Mouse (Mus musculus) small intestine, adult 2 months (tissue): ENCODE results near the gene Adgrd1. TPM values are rescaled to one million over a fixed set of nuclear protein-coding genes. Genes with fewer than 3 reads are reported as not detected.
A peak's percentile ranks its signal among the peaks of the same experiment; 100 is the strongest.

Experiments
- H3K27ac ChIP-seq: fragments of 200-500 bp; 2 replicates; pipeline ENCODE4 v1.5.1; 2012; ENCODE audit warnings: low read depth, low read length, control low read depth, inconsistent platforms; ENCODE audit not compliant: insufficient read depth
- H3K27me3 ChIP-seq: fragments of 200-500 bp; 2 replicates; pipeline ENCODE4 v1.6.1; 2012; ENCODE audit warnings: mild to moderate bottlenecking, moderate library complexity, low read length, inconsistent platforms; ENCODE audit not compliant: control insufficient read depth, insufficient read depth
- H3K36me3 ChIP-seq: fragments of 200-500 bp; 2 replicates; pipeline ENCODE4 v1.6.1; 2012; ENCODE audit warnings: mild to moderate bottlenecking, low read length, control low read depth, inconsistent platforms; ENCODE audit not compliant: control insufficient read depth, insufficient read depth
- H3K4me1 ChIP-seq: fragments of 200-500 bp; 2 replicates; pipeline ENCODE4 v1.6.1; 2012; ENCODE audit warnings: low read length, inconsistent platforms, mixed read lengths; ENCODE audit not compliant: control insufficient read depth, insufficient read depth, insufficient read length
- H3K4me3 ChIP-seq: fragments of 200-500 bp; 2 replicates; pipeline ENCODE4 v1.5.1; 2012; ENCODE audit warnings: low read depth, mild to moderate bottlenecking, control low read depth, inconsistent platforms, low read length, moderate library complexity
- CTCF ChIP-seq: fragments of 200-500 bp; IDR thresholded peaks from 2 replicates; pipeline ENCODE4 v1.5.1; 2012; ENCODE audit warnings: low read depth, mild to moderate bottlenecking, control low read depth, inconsistent platforms, low read length, moderate library complexity, mixed read lengths; ENCODE audit not compliant: insufficient replicate concordance, insufficient read length; ENCODE audit errors: extremely low read depth
- POLR2A ChIP-seq: fragments of 200-500 bp; IDR thresholded peaks from 2 replicates; pipeline ENCODE4 v1.6.1; 2012; ENCODE audit warnings: low read depth, mild to moderate bottlenecking, control low read depth, inconsistent platforms, low read length, moderate library complexity
- WGBS: fragments of 180-500 bp; shearing (Covaris S2); methylation state at CpG from one replicate; pipeline ENCODE4 v1.1.7; 2018; 5-methylcytosine and 5-hydroxymethylcytosine counted together
- polyA plus RNA-seq: library from polyadenylated mRNA; depleted of rRNA; stranded (reverse); fragments of >200 nt; gene quantifications from 2 replicates; pipeline ENCODE4 v1.2.3, GENCODE M21; 2012

The Adgrd1 gene
- polyA plus RNA-seq, 1 experiment = 9.0 TPM

GRCm38 (mm10) chr5:129182554-129182953 is 86.0 kb downstream of the Adgrd1 start:
- Histone ChIP-seq H3K36me3 (no peaks in the 10 kb centered on the region), H3K27me3 (no peaks in the 10 kb centered on the region), H3K27ac (no peak overlapping the region), H3K4me3 (no peak overlapping the region), H3K4me1 (no peaks in the 10 kb centered on the region; the same call in 1 of the 2 replicates)
- WGBS = 41% methylated on average over 8 of the region's 8 CpGs
- TF ChIP-seq POLR2A = no peak
- TF ChIP-seq CTCF = no peak

- Histone ChIP-seq H3K27ac (no peak overlapping the region), H3K36me3 (no peaks in the 10 kb centered on the region), H3K4me3 (no peak overlapping the region), H3K4me1 (peaks cover 13% of the 10 kb centered on the region), H3K27me3 (no peaks in the 10 kb centered on the region)
- TF ChIP-seq CTCF (peak; percentile 60; the same call in 1 of the 2 replicates), POLR2A (no peak)
- 12% methylated on average over 2 of the region's 2 CpGs for WGBS
Measured at GRCm38 (mm10) chr5:129186260-129186659, 89.7 kb downstream of the Adgrd1 start.

- no peaks in the 10 kb centered on the region for H3K36me3 ChIP-seq
- WGBS = 79% methylated on average over 7 of the region's 7 CpGs
- H3K4me1 ChIP-seq = peaks cover 13% of the 10 kb centered on the region
- H3K27ac ChIP-seq = no peak overlapping the region
- no peak overlapping the region for H3K4me3 ChIP-seq
- no peaks in the 10 kb centered on the region for H3K27me3 ChIP-seq
- no peak for TF ChIP-seq CTCF
- TF ChIP-seq POLR2A = no peak
Measured at GRCm38 (mm10) chr5:129186926-129187325, 90.4 kb downstream of the Adgrd1 start.

- peaks cover 13% of the 10 kb centered on the region for H3K4me1 ChIP-seq
- no peak overlapping the region for H3K27ac ChIP-seq
- no peak for TF ChIP-seq POLR2A
- TF ChIP-seq CTCF = no peak
- no peaks in the 10 kb centered on the region for H3K27me3 ChIP-seq
- H3K4me3 ChIP-seq = no peak overlapping the region
- H3K36me3 ChIP-seq = no peaks in the 10 kb centered on the region
- 81% methylated on average over 6 of the region's 6 CpGs for whole genome bisulfite sequencing
Measured at GRCm38 (mm10) chr5:129189071-129189470, 92.5 kb downstream of the Adgrd1 start.

- WGBS = 58% methylated on average over 7 of the region's 7 CpGs
- Histone ChIP-seq H3K27ac (no peak overlapping the region), H3K4me1 (peaks cover 13% of the 10 kb centered on the region), H3K27me3 (no peaks in the 10 kb centered on the region), H3K4me3 (no peak overlapping the region), H3K36me3 (no peaks in the 10 kb centered on the region)
- no peak for TF ChIP-seq POLR2A
- no peak for TF ChIP-seq CTCF
Measured at GRCm38 (mm10) chr5:129190077-129190476, 93.5 kb downstream of the Adgrd1 start.

GRCm38 (mm10) chr5:129196501-129196900 is 100.0 kb downstream of the Adgrd1 start:
- no peaks in the 10 kb centered on the region for H3K27me3 ChIP-seq
- H3K36me3 ChIP-seq = no peaks in the 10 kb centered on the region
- no peak overlapping the region for H3K27ac ChIP-seq
- H3K4me3 ChIP-seq = no peak overlapping the region
- 68% methylated on average over 9 of the region's 9 CpGs for WGBS
- H3K4me1 ChIP-seq = no peaks in the 10 kb centered on the region
- no peak for TF ChIP-seq POLR2A
- TF ChIP-seq CTCF = no peak

GRCm38 (mm10) chr5:129196971-129197519 is 100.5 kb downstream of the Adgrd1 start:
- Histone ChIP-seq H3K27me3 (no peaks in the 10 kb centered on the region), H3K27ac (no peak overlapping the region), H3K4me3 (no peak overlapping the region), H3K36me3 (no peaks in the 10 kb centered on the region), H3K4me1 (no peaks in the 10 kb centered on the region)
- TF ChIP-seq POLR2A (no peak), CTCF (no peak)
- WGBS = 60% methylated on average over 9 of the region's 9 CpGs
